Mouse (Mus musculus) spleen, embryonic (tissue): Measurements from ENCODE around the gene Chn1.

ENCODE experiments used
- CTCF ChIA-PET: fragments of 350-600 bp; sonication (Branson Sonifier 250); formaldehyde crosslinking; loops from one replicate; lab custom pipeline; 2022; lab: Charles Lee

Gene Chn1

GRCm38 (mm10) chr2:73746375-73746770 is 28.8 kb downstream of the Chn1 start:
- CTCF ChIA-PET: no interaction called here

GRCm38 (mm10) chr2:73745647-73746374 is 29.3 kb downstream of the Chn1 start:
- CTCF ChIA-PET: no interaction called here

DNA sequence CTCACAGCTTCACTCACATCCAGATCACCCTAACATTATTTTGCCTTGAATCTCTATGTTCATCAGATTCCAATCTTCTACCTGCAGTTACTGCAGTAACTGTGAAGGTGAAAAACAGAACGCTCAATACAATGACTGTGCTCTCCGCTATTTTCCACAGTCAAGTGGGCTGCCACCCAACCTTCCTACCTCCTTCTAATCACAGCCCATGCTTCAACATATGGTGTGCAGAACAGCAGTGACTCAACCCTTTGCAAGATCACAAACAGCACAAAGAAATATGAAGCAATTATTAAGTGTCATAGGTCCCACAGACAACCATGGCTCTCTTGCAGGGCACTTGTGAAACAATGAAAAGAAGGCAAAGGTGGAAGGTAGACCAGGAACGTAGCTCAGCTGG is 33.9 kb downstream of the Chn1 start:
- CTCF ChIA-PET: no interaction called here

GRCm38 (mm10) chr2:73727868-73728267 is 47.3 kb downstream of the Chn1 start:
- CTCF ChIA-PET: no interaction called here

- CTCF ChIA-PET: no interaction called here
Measured at GRCm38 (mm10) chr2:73724934-73725333, 50.2 kb downstream of the Chn1 start.

- CTCF ChIA-PET: no interaction called here
Measured at GRCm38 (mm10) chr2:73721821-73722220, 53.3 kb downstream of the Chn1 start.

GRCm38 (mm10) chr2:73712481-73712880 is 62.7 kb downstream of the Chn1 start:
- CTCF ChIA-PET: no interaction called here

DNA sequence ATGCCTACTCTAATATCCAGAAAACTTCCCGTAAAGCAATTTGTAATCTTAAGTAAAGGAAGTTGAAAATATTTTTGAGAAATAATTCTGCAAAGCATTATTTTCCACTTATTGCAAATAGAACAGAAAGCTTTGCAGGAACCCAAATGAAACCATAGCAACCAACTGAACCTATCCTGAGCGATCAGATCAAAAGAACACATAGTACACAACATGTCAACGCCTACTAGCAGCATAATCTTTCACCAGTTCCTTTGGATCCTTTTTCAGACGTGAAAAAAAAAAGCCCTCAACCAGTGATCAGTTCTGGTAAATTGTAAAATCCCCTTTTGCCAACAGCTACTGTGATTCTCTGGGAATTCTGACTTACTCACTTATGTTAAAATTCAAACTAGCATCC is 82.1 kb downstream of the Chn1 start:
- CTCF ChIA-PET: interaction anchor here (0.7 kb wide), 1 partner anchor 431 kb away, joined by 5 read pairs; no protein-coding TSS in a partner anchor

GRCm38 (mm10) chr2:73690783-73691604 is 84.2 kb downstream of the Chn1 start:
- CTCF ChIA-PET: no interaction called here

DNA sequence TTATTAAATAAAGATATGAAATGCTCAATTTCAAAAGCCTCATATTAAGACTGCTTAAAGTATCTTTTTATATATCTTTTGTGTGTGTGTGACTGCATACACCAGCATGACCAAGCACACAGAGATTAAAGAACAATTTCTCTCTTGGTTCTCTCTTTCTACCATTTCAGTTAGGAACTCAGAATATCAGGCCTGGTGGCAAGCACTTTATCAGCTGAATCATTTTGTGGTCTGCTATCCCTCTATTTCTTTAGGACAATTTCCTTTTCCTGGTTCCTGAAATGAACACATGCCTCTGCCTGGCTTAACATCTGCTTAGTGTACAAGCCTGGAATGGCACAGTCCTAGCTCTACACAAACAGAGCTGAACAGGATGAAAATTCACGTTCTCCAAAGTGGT is 92.6 kb downstream of the Chn1 start:
- CTCF ChIA-PET: no interaction called here

GRCm38 (mm10) chr2:73680425-73681027 is 94.6 kb downstream of the Chn1 start:
- CTCF ChIA-PET: no interaction called here

GRCm38 (mm10) chr2:73668608-73669007 is 106.5 kb downstream of the Chn1 start:
- CTCF ChIA-PET: no interaction called here

DNA sequence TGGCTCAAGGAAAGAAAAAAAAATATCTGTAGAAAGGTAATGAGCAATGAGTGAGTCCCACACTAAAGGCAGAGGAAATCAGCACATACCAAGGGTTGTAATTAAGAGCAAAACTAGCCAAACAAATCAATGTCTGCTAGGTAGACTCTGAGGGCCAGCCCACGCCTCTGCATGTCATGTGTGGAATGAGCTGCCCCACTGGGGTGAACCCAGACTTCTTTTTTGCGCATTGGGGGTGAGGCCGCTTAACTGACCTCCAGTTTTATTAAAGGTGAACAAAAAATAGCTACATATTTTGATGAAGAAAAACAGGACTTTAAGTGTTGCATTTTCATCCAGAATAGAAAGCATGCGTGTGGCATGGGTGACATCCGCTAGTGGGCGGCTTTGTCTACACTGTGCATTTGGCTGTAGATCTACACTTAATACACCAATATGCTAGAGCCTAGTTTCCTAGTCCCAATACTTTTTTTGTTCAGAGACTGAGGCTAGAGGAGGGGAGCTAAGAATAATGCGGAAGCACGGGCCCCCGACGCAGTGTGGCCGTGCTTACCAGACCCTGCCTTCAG is 114.5 kb downstream of the Chn1 start:
- CTCF ChIA-PET: no interaction called here

DNA sequence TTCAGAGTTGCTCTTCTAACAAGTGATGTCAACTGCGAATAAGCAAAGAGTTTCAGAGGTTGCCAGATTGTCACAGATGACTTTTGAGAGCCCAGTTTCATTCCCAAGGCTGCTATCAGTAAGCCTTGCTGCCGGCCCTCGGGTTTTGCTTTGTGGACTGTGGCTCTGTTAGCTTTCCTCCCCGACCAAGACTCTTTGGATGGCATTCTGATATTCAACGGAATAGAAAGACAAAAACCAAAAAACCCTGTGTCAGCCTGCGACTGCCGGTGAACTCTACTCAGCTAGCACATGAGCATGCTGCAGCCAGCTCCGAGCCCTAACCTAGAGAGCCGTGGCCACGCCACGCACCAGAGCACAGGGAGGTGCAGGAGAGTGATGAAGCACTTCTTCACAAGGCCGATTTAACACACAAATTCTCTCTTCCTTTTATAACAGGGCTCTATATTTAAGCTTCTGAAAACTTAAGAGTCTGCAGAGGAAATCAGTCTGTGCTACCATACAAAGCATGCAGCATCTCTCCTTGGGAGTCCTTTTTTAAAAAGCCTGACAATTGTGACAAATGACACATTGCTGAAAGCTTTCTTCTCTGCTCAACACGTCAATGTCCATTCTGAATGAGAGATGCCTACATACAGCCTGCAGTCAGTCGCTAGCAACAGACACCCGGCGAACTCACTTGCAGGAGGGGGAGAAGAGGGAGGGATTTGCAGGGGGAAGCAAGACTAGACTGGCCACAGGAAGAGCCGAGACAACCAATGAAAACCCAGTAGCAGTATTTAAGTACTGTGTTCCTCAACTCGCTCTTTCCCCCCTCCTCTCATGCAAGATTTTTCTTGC is 115.2 kb downstream of the Chn1 start:
- CTCF ChIA-PET: no interaction called here

- CTCF ChIA-PET: no interaction called here
Measured at GRCm38 (mm10) chr2:73659041-73659440, 116.1 kb downstream of the Chn1 start.

GRCm38 (mm10) chr2:73657961-73658360 is 117.2 kb downstream of the Chn1 start:
- CTCF ChIA-PET: no interaction called here

- CTCF ChIA-PET: no interaction called here
Measured at GRCm38 (mm10) chr2:73657151-73657550, 118.0 kb downstream of the Chn1 start.

DNA sequence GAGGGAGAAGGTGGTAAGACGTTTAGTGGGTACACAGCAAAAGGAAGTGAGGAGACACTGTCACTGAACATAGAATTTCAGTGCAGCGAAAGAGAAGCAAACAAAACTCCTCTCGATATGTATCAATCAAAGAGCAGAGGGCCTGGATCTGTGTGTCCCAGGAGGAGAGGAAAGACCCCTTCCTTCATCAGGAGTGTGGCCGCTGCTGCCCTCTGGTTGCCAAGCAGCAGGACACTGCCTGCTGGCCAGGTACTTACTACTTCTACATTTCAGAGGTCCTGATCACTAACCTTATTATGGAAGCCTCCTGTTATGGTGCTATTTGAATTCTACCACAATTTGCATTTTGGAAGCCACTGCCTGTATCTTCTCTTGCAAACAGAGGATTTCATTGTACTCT is 119.5 kb downstream of the Chn1 start:
- CTCF ChIA-PET: no interaction called here

DNA sequence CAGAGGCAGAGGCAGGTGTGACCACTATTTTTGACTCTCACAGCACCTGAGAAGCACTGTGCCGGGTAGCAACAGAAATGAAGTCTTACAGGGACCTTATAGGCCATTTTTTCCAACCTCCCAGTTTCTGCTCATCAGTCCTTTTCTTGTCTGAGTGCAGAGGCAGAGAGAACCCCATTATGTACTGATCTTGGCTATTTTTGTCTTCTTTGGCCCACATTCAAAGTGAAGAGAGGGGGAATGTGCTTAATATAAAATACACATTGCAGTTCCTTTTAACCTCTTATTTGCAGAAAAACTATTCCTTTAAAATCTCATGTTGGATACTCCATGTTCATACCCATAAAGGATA is 120.3 kb downstream of the Chn1 start:
- CTCF ChIA-PET: no interaction called here

- CTCF ChIA-PET: no interaction called here
Measured at GRCm38 (mm10) chr2:73654059-73654891, 120.9 kb downstream of the Chn1 start.

DNA sequence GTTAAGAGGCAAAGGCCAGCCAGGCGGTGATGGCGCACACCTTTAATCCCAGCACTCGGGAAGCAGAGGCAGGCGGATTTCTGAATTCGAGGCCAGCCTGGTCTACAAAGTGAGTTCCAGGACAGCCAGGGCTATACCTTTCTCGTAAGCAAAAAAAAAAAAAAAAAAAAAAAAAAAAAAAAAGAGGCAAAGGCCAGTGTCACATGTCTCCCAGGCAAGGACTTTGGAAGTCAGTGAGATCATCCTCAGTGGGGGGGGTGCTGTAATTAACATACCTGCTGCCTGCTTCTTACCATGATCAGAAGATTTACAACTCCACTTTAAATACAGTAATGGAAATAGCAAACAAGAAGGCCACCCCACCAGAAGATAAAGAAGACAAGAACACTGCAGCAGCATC is 137.5 kb downstream of the Chn1 start:
- CTCF ChIA-PET: no interaction called here
